In genomic region chr9:68594586-68594985, GRCm38 (mm10) we compare ENCODE assay signal across 27 mouse cellular contexts.
"Had no signal": no experiment of that assay in that cellular context is flagged by ENCODE, and none has a peak within 500 bp of the region (broad histone marks: within the 10 kb centered on the region; RNA-seq: fewer than 3 reads in every experiment).

No protein-coding gene starts in this region.

- H3K4me2 ChIP-seq: heart, embryonic 12.5 days; hindbrain, embryonic 12.5 days; hindbrain, embryonic 14.5 days; intestine, embryonic 15.5 days; limb, embryonic 12.5 days; liver, embryonic 11.5 days; liver, embryonic 13.5 days; liver, embryonic 15.5 days had no signal

- DNase-seq: gastrocnemius, adult 2 months; gastrocnemius, postnatal 10 days; gastrocnemius, postnatal 25 days; heart, adult 18-20 months; heart, postnatal 10 days; heart, postnatal 4 days; kidney, adult 18-20 months; kidney, adult 8-10 months; kidney, postnatal 10 days; kidney, postnatal 25 days; kidney, postnatal 4 days; liver; liver, embryonic 13.5 days had no signal

- ATAC-seq: hindbrain, embryonic 16.5 days; inflammation-experienced regulatory T-cells, adult 6 months; intestine, embryonic 15.5 days; intestine, postnatal 0 days had no signal

- H3K4me1 ChIP-seq: heart, embryonic 10.5 days; heart, embryonic 12.5 days; hindbrain, embryonic 10.5 days; hindbrain, embryonic 12.5 days; intestine, embryonic 15.5 days; limb, embryonic 12.5 days; liver, embryonic 13.5 days; liver, embryonic 15.5 days had no signal

- H3K27me3 ChIP-seq: heart, embryonic 12.5 days; hindbrain, embryonic 12.5 days; intestine, embryonic 15.5 days; limb, embryonic 12.5 days; liver, embryonic 13.5 days; liver, embryonic 15.5 days had no signal

- H3K9ac ChIP-seq: heart, embryonic 12.5 days; hindbrain, embryonic 12.5 days; hindbrain, embryonic 14.5 days; intestine, embryonic 15.5 days; limb, embryonic 12.5 days; liver, embryonic 13.5 days; liver, embryonic 15.5 days had no signal

- H3K9me3 ChIP-seq: heart, embryonic 10.5 days; heart, embryonic 12.5 days; hindbrain, embryonic 10.5 days; hindbrain, embryonic 12.5 days; intestine, embryonic 15.5 days; limb, embryonic 12.5 days; liver, embryonic 13.5 days; liver, embryonic 15.5 days had no signal

- H3K27ac ChIP-seq: gastrocnemius, adult 2 months; heart, embryonic 10.5 days; hindbrain, embryonic 10.5 days; hindbrain, embryonic 12.5 days; hindbrain, embryonic 14.5 days; intestine, embryonic 15.5 days; layer of hippocampus, adult 2 months; left cerebral cortex, adult 2 months; limb, embryonic 12.5 days; liver, embryonic 13.5 days; liver, embryonic 15.5 days had no signal

- H3K36me3 ChIP-seq: heart, embryonic 10.5 days; heart, embryonic 12.5 days; hindbrain, embryonic 10.5 days; hindbrain, embryonic 12.5 days; intestine, embryonic 15.5 days; limb, embryonic 12.5 days; liver, embryonic 13.5 days; liver, embryonic 15.5 days had no signal

- H3K4me3 ChIP-seq: gastrocnemius, adult 2 months; heart, embryonic 10.5 days; heart, embryonic 12.5 days; hindbrain, embryonic 10.5 days; hindbrain, embryonic 12.5 days; intestine, embryonic 15.5 days; layer of hippocampus, adult 2 months; left cerebral cortex, adult 2 months; limb, embryonic 12.5 days; liver, embryonic 13.5 days; liver, embryonic 15.5 days had no signal
